Mouse (Mus musculus): ENCODE measurements at regions not wholly inside any gene's neighbourhood (a gene's known extent, or its start where the extent isn't known, plus 50 kb on each side); places are given as distances from the start of the nearest gene placed in this dataset.

GRCm38 (mm10) chr14:86211654-86212053, 929.4 kb downstream of the Diaph3 start:
- DNase-seq = no peak
- intact Hi-C loops (cut with DNase I) = no loop called here

GRCm38 (mm10) chr14:86204582-86204981, 936.5 kb downstream of the Diaph3 start:
- DNase-seq = no peak
- intact Hi-C loops (cut with DNase I) = no loop called here

- intact Hi-C loops (cut with DNase I) = no loop called here
- no peak for DNase-seq
Observed at GRCm38 (mm10) chr14:86197864-86198263, 943.2 kb downstream of the Diaph3 start.

- DNase-seq = no peak
- intact Hi-C loops (cut with DNase I) = no loop called here
Observed at GRCm38 (mm10) chr14:86184663-86185381, 956.2 kb downstream of the Diaph3 start.

- intact Hi-C loops (cut with DNase I) = no loop called here
Observed at GRCm38 (mm10) chr14:86178517-86178916, 962.5 kb downstream of the Diaph3 start.

GRCm38 (mm10) chr14:86171118-86171517, 969.9 kb downstream of the Diaph3 start:
- intact Hi-C loops (cut with DNase I) = no loop called here
- no peak for DNase-seq

More at GRCm38 (mm10) chr14:86178517-86178916, 962.5 kb downstream of the Diaph3 start:
- DNase-seq = no peak

GRCm38 (mm10) chr14:86159151-86159550, 981.9 kb downstream of the Diaph3 start:
- intact Hi-C loops (cut with DNase I) = no loop called here
- DNase-seq = no peak

- intact Hi-C loops (cut with DNase I) = no loop called here
- DNase-seq = no peak
Observed at GRCm38 (mm10) chr14:86154688-86155087, 986.3 kb downstream of the Diaph3 start.

GRCm38 (mm10) chr14:86151276-86151675, 989.8 kb downstream of the Diaph3 start:
- intact Hi-C loops (cut with DNase I) = no loop called here
- no peak for DNase-seq

- intact Hi-C loops (cut with DNase I) = no loop called here
- DNase-seq = no peak
Observed at GRCm38 (mm10) chr14:86150329-86150866, 990.6 kb downstream of the Diaph3 start.

- intact Hi-C loops (cut with DNase I) = no loop called here
- DNase-seq = no peak
Observed at GRCm38 (mm10) chr14:86115254-86116057, 1025.6 kb downstream of the Diaph3 start.

GRCm38 (mm10) chr14:86101497-86101896, 1039.5 kb downstream of the Diaph3 start:
- intact Hi-C loops (cut with DNase I) = no loop called here

GRCm38 (mm10) chr14:86070313-86071100, 1070.5 kb downstream of the Diaph3 start:
- no peak for DNase-seq
- intact Hi-C loops (cut with DNase I) = no loop called here

More at GRCm38 (mm10) chr14:86101497-86101896, 1039.5 kb downstream of the Diaph3 start:
- no peak for DNase-seq

GRCm38 (mm10) chr14:86069329-86069728, 1071.7 kb downstream of the Diaph3 start:
- no peak for DNase-seq
- intact Hi-C loops (cut with DNase I) = no loop called here

- intact Hi-C loops (cut with DNase I) = no loop called here
- DNase-seq = no peak
Observed at GRCm38 (mm10) chr14:86067743-86068142, 1073.3 kb downstream of the Diaph3 start.

GRCm38 (mm10) chr14:86063620-86063943, 1077.5 kb downstream of the Diaph3 start:
- intact Hi-C loops (cut with DNase I) = no loop called here
- DNase-seq = no peak

GRCm38 (mm10) chr14:86062885-86063619, 1078.0 kb downstream of the Diaph3 start:
- DNase-seq = peak; percentile 23
- intact Hi-C loops (cut with DNase I) = no loop called here

- intact Hi-C loops (cut with DNase I) = no loop called here
- DNase-seq = no peak
Observed at GRCm38 (mm10) chr14:86056991-86057390, 1084.0 kb downstream of the Diaph3 start.

- DNase-seq = no peak
- intact Hi-C loops (cut with DNase I) = no loop called here
Observed at GRCm38 (mm10) chr14:86054668-86055067, 1086.4 kb downstream of the Diaph3 start.

GRCm38 (mm10) chr14:86029401-86029800, 1111.6 kb downstream of the Diaph3 start:
- intact Hi-C loops (cut with DNase I) = no loop called here
- no peak for DNase-seq
